In genomic region chr9:95667836-95668235, GRCm38 (mm10) we compare ENCODE assay signal across 9 mouse cellular contexts. TPM values are rescaled to one million over a fixed set of nuclear protein-coding genes. Genes with fewer than 3 reads are reported as not detected.
DNase-seq lines count a peak whose midpoint lies in the region; ATAC-seq and TF ChIP-seq lines count a peak whose summit lies in the region.
"Had no signal": no experiment of that assay in that cellular context is flagged by ENCODE, and none has a peak within 500 bp of the region (broad histone marks: within the 10 kb centered on the region; RNA-seq: fewer than 3 reads in every experiment).

No protein-coding gene starts in this region.

- H3K9me3 ChIP-seq in forebrain, embryonic 13.5 days (replicated peaks), result no peaks in the 10 kb centered on the region
- 0 out of 2 replicates have a peak, but pooled peaks cover 3% of the 10 kb centered on the region for H3K9me3 ChIP-seq in forebrain, embryonic 12.5 days
- no peaks in the 10 kb centered on the region for H3K9me3 ChIP-seq in midbrain, embryonic 15.5 days
- H3K9me3 ChIP-seq in liver, postnatal 0 days (ENCODE audit: low read length), result no peaks in the 10 kb centered on the region; the same call in 1 of the 2 replicates

- 20% methylated on average over 9 of the region's 9 CpGs for WGBS in forebrain, embryonic 13.5 days
- 46% methylated on average over 9 of the region's 9 CpGs for WGBS in forebrain, embryonic 12.5 days
- 26% methylated on average over 9 of the region's 9 CpGs for WGBS in midbrain, embryonic 15.5 days
- 56% methylated on average over 9 of the region's 9 CpGs for whole genome bisulfite sequencing in liver, postnatal 0 days (ENCODE audit: insufficient replicate concordance)

- peak; percentile 44; the same call in 1 of the 2 replicates for ATAC-seq in forebrain, embryonic 13.5 days
- no peak for ATAC-seq in forebrain, embryonic 12.5 days (ENCODE audit: low FRiP score)
- peak; percentile 61; the same call in 1 of the 2 replicates for ATAC-seq in midbrain, embryonic 15.5 days (replicated peaks)
- no peak for ATAC-seq in liver, postnatal 0 days

- TF ChIP-seq CTCF in layer of hippocampus, adult 2 months (conservative IDR thresholded peaks at IDR 0.05), result no peak
- no peak for TF ChIP-seq CTCF in liver, postnatal 0 days (IDR thresholded peaks at IDR 0.05; ENCODE audit: low read depth)

- H3K9ac ChIP-seq in forebrain, embryonic 13.5 days, result no peak overlapping the region
- no peak overlapping the region for H3K9ac ChIP-seq in forebrain, embryonic 12.5 days
- no peak overlapping the region for H3K9ac ChIP-seq in midbrain, embryonic 15.5 days
- H3K9ac ChIP-seq in liver, postnatal 0 days (replicated peaks), result no peak overlapping the region
- H3K9ac ChIP-seq: limb, embryonic 12.5 days had no signal

- TF ChIP-seq EP300 in liver, postnatal 0 days (IDR thresholded peaks at IDR 0.05; ENCODE audit: low read depth), result no peak

- H3K27ac ChIP-seq in forebrain, embryonic 13.5 days, result no peak overlapping the region
- H3K27ac ChIP-seq in forebrain, embryonic 12.5 days, result no peak overlapping the region
- H3K27ac ChIP-seq in layer of hippocampus, adult 2 months, result peak overlapping the region; percentile 88
- H3K27ac ChIP-seq in midbrain, embryonic 15.5 days, result no peak overlapping the region
- no peak overlapping the region for H3K27ac ChIP-seq in liver, postnatal 0 days (ENCODE audit: low read depth)
- H3K27ac ChIP-seq: limb, embryonic 12.5 days had no signal

- no peak overlapping the region for H3K4me2 ChIP-seq in forebrain, embryonic 13.5 days
- H3K4me2 ChIP-seq in forebrain, embryonic 12.5 days, result no peak overlapping the region
- no peak overlapping the region for H3K4me2 ChIP-seq in midbrain, embryonic 15.5 days
- no peak overlapping the region for H3K4me2 ChIP-seq in liver, postnatal 0 days (ENCODE audit: low read depth, low read length)
- H3K4me2 ChIP-seq: limb, embryonic 12.5 days had no signal

- H3K36me3 ChIP-seq in forebrain, embryonic 13.5 days (ENCODE audit: poor library complexity, severe bottlenecking), result no peaks in the 10 kb centered on the region
- H3K36me3 ChIP-seq in forebrain, embryonic 12.5 days (replicated peaks), result no peaks in the 10 kb centered on the region
- H3K36me3 ChIP-seq in midbrain, embryonic 15.5 days (replicated peaks), result no peaks in the 10 kb centered on the region
- H3K36me3 ChIP-seq in liver, postnatal 0 days (replicated peaks; ENCODE audit: insufficient read depth, low read length), result peaks cover 9% of the 10 kb centered on the region; the same call in 1 of the 2 replicates

- DNase-seq in cerebellum, postnatal 10 days, result peak; percentile 95 to 96
- peak; percentile 77 to 87 for DNase-seq in heart, adult 9 months (ENCODE audit: low spot score in 2 of 2)
- DNase-seq in layer of hippocampus, adult 2 months (ENCODE audit: low spot score in 2 of 2), result peak; percentile 39 to 55
- DNase-seq in liver, postnatal 0 days, result no peak
- DNase-seq in embryo, embryonic 10 days (ENCODE audit: low spot score), result no peak

- H3K27me3 ChIP-seq in forebrain, embryonic 13.5 days, result no peaks in the 10 kb centered on the region
- H3K27me3 ChIP-seq in forebrain, embryonic 12.5 days, result no peaks in the 10 kb centered on the region
- no peaks in the 10 kb centered on the region for H3K27me3 ChIP-seq in midbrain, embryonic 15.5 days (replicated peaks)
- no peaks in the 10 kb centered on the region for H3K27me3 ChIP-seq in liver, postnatal 0 days (ENCODE audit: insufficient read depth, low read length)
- H3K27me3 ChIP-seq: limb, embryonic 12.5 days had no signal

- H3K4me1 ChIP-seq in forebrain, embryonic 13.5 days, result peaks cover 29% of the 10 kb centered on the region
- H3K4me1 ChIP-seq in forebrain, embryonic 12.5 days, result peaks cover 17% of the 10 kb centered on the region
- H3K4me1 ChIP-seq in midbrain, embryonic 15.5 days, result peaks cover 16% of the 10 kb centered on the region; the same call in 1 of the 2 replicates
- H3K4me1 ChIP-seq in liver, postnatal 0 days (ENCODE audit: insufficient read depth), result no peaks in the 10 kb centered on the region

- H3K4me3 ChIP-seq in forebrain, embryonic 13.5 days, result no peak overlapping the region
- H3K4me3 ChIP-seq in forebrain, embryonic 12.5 days (replicated peaks), result no peak overlapping the region
- peak overlapping the region; percentile 12; the same call in 1 of the 2 replicates for H3K4me3 ChIP-seq in layer of hippocampus, adult 2 months
- no peak overlapping the region for H3K4me3 ChIP-seq in midbrain, embryonic 15.5 days
- H3K4me3 ChIP-seq in liver, postnatal 0 days (ENCODE audit: low read depth, low read length), result no peak overlapping the region
- H3K4me3 ChIP-seq: limb, embryonic 12.5 days had no signal

RNA-seq across cellular contexts. Expression of gene Pcolce2, which starts 30.4 kb away (rescaled TPM):
- 1.4 and 2.8 TPM in 2 replicates for polyA plus RNA-seq in forebrain, embryonic 13.5 days (2015; fragmentation: Nextera tagmentation; extraction: Ambion mirVana)
- 2.6 and 3.4 TPM in 2 replicates for polyA plus RNA-seq in forebrain, embryonic 12.5 days (2016; fragmentation: Nextera tagmentation; extraction: Ambion mirVana)
- total RNA-seq in layer of hippocampus, adult 2 months (2021), result 1 to 10 TPM; 2.9 to 3.0 TPM
- 1.3 and 2.9 TPM in 2 replicates for polyA plus RNA-seq in midbrain, embryonic 15.5 days (2015; fragmentation: Nextera tagmentation; extraction: Ambion mirVana)
- polyA plus RNA-seq in liver, postnatal 0 days (2015; fragmentation: Nextera tagmentation; extraction: Ambion mirVana), result 15.7 and 20.6 TPM in 2 replicates

Comparison
In these comparisons a context has a peak if more than half of its experiments do, and no peak if none do; other contexts are left out.
1. ATAC-seq: peak in forebrain, embryonic 13.5 days (single experiment) and midbrain, embryonic 15.5 days (single experiment); none in forebrain, embryonic 12.5 days (single experiment) and liver, postnatal 0 days (single experiment).
2. DNase-seq: peak in cerebellum, postnatal 10 days (2 of 2), heart, adult 9 months (2 of 2) and layer of hippocampus, adult 2 months (2 of 2); none in liver, postnatal 0 days (single experiment) and embryo, embryonic 10 days (single experiment).